Mouse (Mus musculus): ENCODE data around the gene Tac4.

- TF ChIP-seq POLR2A (IDR thresholded peaks at IDR 0.05; ENCODE audit: extremely low read depth, insufficient read depth, low read length) (no peak), CTCF (IDR thresholded peaks at IDR 0.05; ENCODE audit: low read depth, low read length) (peak; percentile 90)
Observed at GRCm38 (mm10) chr11:95298146-95298545, 36.8 kb downstream of the Tac4 start.
